Mouse (Mus musculus): ENCODE data around the gene Stx18. TPM values are rescaled to one million over a fixed set of nuclear protein-coding genes. Genes with fewer than 3 reads are reported as not detected.

The Stx18 gene
- total and polyA plus RNA-seq, 2 experiments from 2014 or later: 14.0 to 24.4 TPM

- H3K9me3 ChIP-seq (ENCODE audit: low read length): no peaks in the 10 kb centered on the region
- H3K27ac ChIP-seq (ENCODE audit: low read depth, low read length): no peak overlapping the region
- no peak overlapping the region for H3K9ac ChIP-seq (replicated peaks; ENCODE audit: low read length, poor library complexity, severe bottlenecking)
- no peaks in the 10 kb centered on the region for H3K36me3 ChIP-seq (ENCODE audit: insufficient read depth, low read length)
- H3K27me3 ChIP-seq (ENCODE audit: insufficient read depth, low read length): no peaks in the 10 kb centered on the region
- WGBS: 86% methylated on average over 4 of the region's 4 CpGs
- DNase-seq (ENCODE audit: low spot score) (no peak), ATAC-seq (ENCODE audit: low FRiP score) (no peak)
- no peak overlapping the region for H3K4me3 ChIP-seq (ENCODE audit: low read depth, low read length)
- no peaks in the 10 kb centered on the region for H3K4me1 ChIP-seq (ENCODE audit: insufficient read depth, low read length)
- no peak for TF ChIP-seq CTCF (IDR thresholded peaks at IDR 0.05)
- no peak overlapping the region for H3K4me2 ChIP-seq (ENCODE audit: low read depth, low read length, poor library complexity, severe bottlenecking)
Measured at GRCm38 (mm10) chr5:38064043-38064575, 25.6 kb downstream of the Stx18 start.

GRCm38 (mm10) chr5:38064701-38065100, 26.2 kb downstream of the Stx18 start:
- DNase-seq (ENCODE audit: low spot score): no peak
- ATAC-seq (ENCODE audit: low FRiP score): no peak
- no peak overlapping the region for H3K4me2 ChIP-seq (ENCODE audit: low read depth, low read length, poor library complexity, severe bottlenecking)

GRCm38 (mm10) chr5:38065454-38065853, 26.9 kb downstream of the Stx18 start:
- H3K9me3 ChIP-seq (ENCODE audit: low read length): no peaks in the 10 kb centered on the region
- no peak overlapping the region for H3K27ac ChIP-seq (ENCODE audit: low read depth, low read length)
- H3K9ac ChIP-seq (replicated peaks; ENCODE audit: low read length, poor library complexity, severe bottlenecking): no peak overlapping the region
- TF ChIP-seq CTCF (IDR thresholded peaks at IDR 0.05): no peak
- no peaks in the 10 kb centered on the region for H3K27me3 ChIP-seq (ENCODE audit: insufficient read depth, low read length)
- no peak for ATAC-seq (ENCODE audit: low FRiP score)
- WGBS: 41% methylated on average over 2 of the region's 2 CpGs
- H3K36me3 ChIP-seq (ENCODE audit: insufficient read depth, low read length): no peaks in the 10 kb centered on the region
- H3K4me3 ChIP-seq (ENCODE audit: low read depth, low read length): no peak overlapping the region
- no peak overlapping the region for H3K4me2 ChIP-seq (ENCODE audit: low read depth, low read length, poor library complexity, severe bottlenecking)
- H3K4me1 ChIP-seq (ENCODE audit: insufficient read depth, low read length): no peaks in the 10 kb centered on the region
- DNase-seq (ENCODE audit: low spot score): no peak

More at GRCm38 (mm10) chr5:38064701-38065100, 26.2 kb downstream of the Stx18 start:
- H3K9me3 ChIP-seq (ENCODE audit: low read length): no peaks in the 10 kb centered on the region
- no peaks in the 10 kb centered on the region for H3K36me3 ChIP-seq (ENCODE audit: insufficient read depth, low read length)
- no peaks in the 10 kb centered on the region for H3K27me3 ChIP-seq (ENCODE audit: insufficient read depth, low read length)
- no peak overlapping the region for H3K9ac ChIP-seq (replicated peaks; ENCODE audit: low read length, poor library complexity, severe bottlenecking)
- H3K4me3 ChIP-seq (ENCODE audit: low read depth, low read length): no peak overlapping the region
- H3K4me1 ChIP-seq (ENCODE audit: insufficient read depth, low read length): no peaks in the 10 kb centered on the region
- H3K27ac ChIP-seq (ENCODE audit: low read depth, low read length): no peak overlapping the region
- 25% methylated on average over 5 of the region's 5 CpGs for WGBS
- TF ChIP-seq CTCF (IDR thresholded peaks at IDR 0.05): no peak

GRCm38 (mm10) chr5:38066606-38067005, 28.1 kb downstream of the Stx18 start:
- Histone ChIP-seq H3K27ac (ENCODE audit: low read depth, low read length) (no peak overlapping the region), H3K4me3 (ENCODE audit: low read depth, low read length) (no peak overlapping the region), H3K27me3 (ENCODE audit: insufficient read depth, low read length) (no peaks in the 10 kb centered on the region), H3K4me2 (ENCODE audit: low read depth, low read length, poor library complexity, severe bottlenecking) (no peak overlapping the region), H3K36me3 (ENCODE audit: insufficient read depth, low read length) (no peaks in the 10 kb centered on the region), H3K9ac (replicated peaks; ENCODE audit: low read length, poor library complexity, severe bottlenecking) (no peak overlapping the region), H3K9me3 (ENCODE audit: low read length) (no peaks in the 10 kb centered on the region), H3K4me1 (ENCODE audit: insufficient read depth, low read length) (no peaks in the 10 kb centered on the region)
- TF ChIP-seq CTCF (IDR thresholded peaks at IDR 0.05): no peak
- no peak for DNase-seq (ENCODE audit: low spot score)
- no peak for ATAC-seq (ENCODE audit: low FRiP score)
- 90% methylated on average over 1 of the region's 1 CpGs for WGBS

- no peak for ATAC-seq (ENCODE audit: low FRiP score)
Measured at GRCm38 (mm10) chr5:38076326-38076725, 37.8 kb downstream of the Stx18 start.

GRCm38 (mm10) chr5:38078575-38078974, 40.0 kb downstream of the Stx18 start:
- no peaks in the 10 kb centered on the region; the same call in 1 of the 2 replicates for H3K4me1 ChIP-seq (ENCODE audit: insufficient read depth, low read length)
- no peak for DNase-seq (ENCODE audit: low spot score)
- H3K27me3 ChIP-seq (ENCODE audit: insufficient read depth, low read length): no peaks in the 10 kb centered on the region
- no peak overlapping the region for H3K9ac ChIP-seq (replicated peaks; ENCODE audit: low read length, poor library complexity, severe bottlenecking)
- TF ChIP-seq CTCF (IDR thresholded peaks at IDR 0.05): no peak
- no peak overlapping the region for H3K4me2 ChIP-seq (ENCODE audit: low read depth, low read length, poor library complexity, severe bottlenecking)
- no peak overlapping the region for H3K27ac ChIP-seq (ENCODE audit: low read depth, low read length)
- WGBS: 75% methylated on average over 3 of the region's 3 CpGs
- no peaks in the 10 kb centered on the region for H3K9me3 ChIP-seq (ENCODE audit: low read length)
- no peak overlapping the region for H3K4me3 ChIP-seq (ENCODE audit: low read depth, low read length)
- H3K36me3 ChIP-seq (ENCODE audit: insufficient read depth, low read length): no peaks in the 10 kb centered on the region
- no peak for ATAC-seq (ENCODE audit: low FRiP score)

More at GRCm38 (mm10) chr5:38076326-38076725, 37.8 kb downstream of the Stx18 start:
- Histone ChIP-seq H3K4me3 (ENCODE audit: low read depth, low read length) (no peak overlapping the region), H3K4me2 (ENCODE audit: low read depth, low read length, poor library complexity, severe bottlenecking) (no peak overlapping the region), H3K9ac (replicated peaks; ENCODE audit: low read length, poor library complexity, severe bottlenecking) (no peak overlapping the region), H3K9me3 (ENCODE audit: low read length) (no peaks in the 10 kb centered on the region), H3K27me3 (ENCODE audit: insufficient read depth, low read length) (no peaks in the 10 kb centered on the region), H3K27ac (ENCODE audit: low read depth, low read length) (no peak overlapping the region), H3K36me3 (ENCODE audit: insufficient read depth, low read length) (no peaks in the 10 kb centered on the region), H3K4me1 (ENCODE audit: insufficient read depth, low read length) (no peaks in the 10 kb centered on the region)
- no peak for TF ChIP-seq CTCF (IDR thresholded peaks at IDR 0.05)
- no peak for DNase-seq (ENCODE audit: low spot score)
- WGBS: 63% methylated on average over 4 of the region's 4 CpGs
